ENCODE assay signal across 9 mouse cellular contexts in genomic region chr3:92117930-92118329, GRCm38 (mm10). TPM values are rescaled to one million over a fixed set of nuclear protein-coding genes. Genes with fewer than 3 reads are reported as not detected.
DNase-seq lines count a peak whose midpoint lies in the region; ATAC-seq and TF ChIP-seq lines count a peak whose summit lies in the region.
"Had no signal": no experiment of that assay in that cellular context is flagged by ENCODE, and none has a peak within 500 bp of the region (broad histone marks: within the 10 kb centered on the region; RNA-seq: fewer than 3 reads in every experiment).

No protein-coding gene starts in this region.

- peak; percentile 5 for DNase-seq in left cerebral cortex, adult 11 months (ENCODE audit: low spot score)
- no peak for DNase-seq in left cerebral cortex, adult 8-10 months (ENCODE audit: low spot score in 2 of 2)
- DNase-seq in A20 (ENCODE audit: low read depth, low spot score) (peak; percentile 51), Patski (ENCODE audit: low read depth, low spot score) (no peak)
- DNase-seq in thymus, postnatal 10 days (ENCODE audit: low spot score in 2 of 2), result no peak
- no peak for DNase-seq in right cerebral cortex, postnatal 4 days

- H3K9ac ChIP-seq in intestine, postnatal 0 days (ENCODE audit: low read depth, low read length), result no peak overlapping the region

- H3K27ac ChIP-seq in intestine, postnatal 0 days (ENCODE audit: low read depth, low read length), result no peak overlapping the region
- H3K27ac ChIP-seq: macrophage had no signal

- no peaks in the 10 kb centered on the region for H3K9me3 ChIP-seq in intestine, postnatal 0 days (ENCODE audit: control insufficient read depth)

- 31% methylated on average over 3 of the region's 3 CpGs for WGBS in intestine, postnatal 0 days

- no peaks in the 10 kb centered on the region for H3K4me1 ChIP-seq in intestine, postnatal 0 days (replicated peaks; ENCODE audit: control insufficient read depth, insufficient read depth, low read length)

- no peak overlapping the region for H3K4me3 ChIP-seq in intestine, postnatal 0 days (ENCODE audit: low read depth, low read length)

- peaks cover 23% of the 10 kb centered on the region for H3K27me3 ChIP-seq in Patski
- H3K27me3 ChIP-seq in intestine, postnatal 0 days (replicated peaks; ENCODE audit: control insufficient read depth, insufficient read depth, low read length), result no peaks in the 10 kb centered on the region

- POLR2A ChIA-PET in Patski (lab: Charles Lee), result no interaction called here

- H3K36me3 ChIP-seq in intestine, postnatal 0 days (ENCODE audit: control insufficient read depth, insufficient read depth), result no peaks in the 10 kb centered on the region

- CTCF ChIA-PET in Patski (lab: Charles Lee), result interaction anchor here (0.8 to 1.9 kb wide), 13 partner anchors 15 to 490 kb away, joined by 3 to 16 read pairs (median 4); partner anchors contain the start of genes 2210017I01Rik and Lelp1

- TF ChIP-seq CTCF in Patski (IDR thresholded peaks at IDR 0.05), result peak; percentile 80
- peak; percentile 73 for TF ChIP-seq CTCF in intestine, postnatal 0 days (IDR thresholded peaks at IDR 0.05; ENCODE audit: low read depth)

- peak; percentile 70 for ATAC-seq in Patski
- 0 out of 2 replicates have a peak, but pooled peaks have one; percentile 22 for ATAC-seq in intestine, postnatal 0 days

- in situ Hi-C loops in Patski (cut with MboI; ENCODE audit: low pct_unique_long_range_greater_than_20kb), result no loop called here

- no peak overlapping the region for H3K4me2 ChIP-seq in intestine, postnatal 0 days (replicated peaks; ENCODE audit: low read depth)

RNA-seq across cellular contexts. Expression of gene Prr9, which starts 5.8 kb away (rescaled TPM):
- total RNA-seq in left cerebral cortex, adult 8-10 months (2022), result not detected
- not detected for polyA plus RNA-seq in Patski (2021)
- polyA plus RNA-seq in intestine, postnatal 0 days (2015; fragmentation: Nextera tagmentation; extraction: Ambion mirVana), result not detected in 2 replicates
- polyA plus RNA-seq: macrophage had no signal

RNA-seq across cellular contexts. Expression of gene Lelp1, which starts 24.6 kb away (rescaled TPM):
- total RNA-seq in left cerebral cortex, adult 8-10 months (2022), result not detected
- not detected for polyA plus RNA-seq in Patski (2021)
- polyA plus RNA-seq in intestine, postnatal 0 days (2015; fragmentation: Nextera tagmentation; extraction: Ambion mirVana), result not detected in 2 replicates
- polyA plus RNA-seq: heart, embryonic 16.5 days; macrophage had no signal

RNA-seq across cellular contexts. Expression of gene Lor, which starts 35.0 kb away (rescaled TPM):
- 1 to 10 TPM; 1.9 to 3.2 (median 2.4) TPM for total RNA-seq in left cerebral cortex, adult 8-10 months (2022)
- polyA plus RNA-seq in Patski (2021), result not detected
- 1.1 and 1.5 TPM in 2 replicates for polyA plus RNA-seq in intestine, postnatal 0 days (2015; fragmentation: Nextera tagmentation; extraction: Ambion mirVana)
- polyA plus RNA-seq: macrophage had no signal

Comparison
In these comparisons a context has a peak if more than half of its experiments do, and no peak if none do; other contexts are left out.
1. DNase-seq: peak in left cerebral cortex, adult 11 months (single experiment) and A20 (single experiment); none in left cerebral cortex, adult 8-10 months (0 of 2), Patski (single experiment), thymus, postnatal 10 days (0 of 2) and right cerebral cortex, postnatal 4 days (single experiment).